Mouse (Mus musculus) heart, postnatal 10 days (tissue): ENCODE results near the gene Wfdc3. TPM values are rescaled to one million over a fixed set of nuclear protein-coding genes. Genes with fewer than 3 reads are reported as not detected.

Experiments
- DNase-seq, 2 experiments: peaks; one replicate each; pipeline ENCODE4 v3.0.0; 2021
- intact Hi-C: fragments of 180-260 bp; cut with DNase I; formaldehyde crosslinking; loops from one replicate; pipeline ENCODE4 v1.15.1; 2025
- total RNA-seq, 2 experiments: library from RNA; stranded (reverse); gene quantifications; 2 replicates each; pipeline ENCODE4 v1.2.3; 2021

Gene Wfdc3
- total RNA-seq, 2 experiments from 2014 or later: 0.17 to 0.40 TPM

- intact Hi-C loops: no loop called here
- DNase-seq: no peak
Measured at GRCm38 (mm10) chr2:164777246-164778014, 31.7 kb upstream of the Wfdc3 start.

GRCm38 (mm10) chr2:164776801-164777200, 31.1 kb upstream of the Wfdc3 start:
- no peak for DNase-seq
- intact Hi-C loops: no loop called here

- DNase-seq: no peak
- intact Hi-C loops: no loop called here
Measured at GRCm38 (mm10) chr2:164776130-164776529, 30.4 kb upstream of the Wfdc3 start.

GRCm38 (mm10) chr2:164773989-164774364, 28.2 kb upstream of the Wfdc3 start:
- intact Hi-C loops: no loop called here
- no peak for DNase-seq

- intact Hi-C loops: no loop called here
- DNase-seq: no peak
Measured at GRCm38 (mm10) chr2:164773229-164773988, 27.7 kb upstream of the Wfdc3 start.

GRCm38 (mm10) chr2:164771123-164771522, 25.4 kb upstream of the Wfdc3 start:
- intact Hi-C loops: no loop called here
- DNase-seq: no peak

GRCm38 (mm10) chr2:164770279-164770678, 24.5 kb upstream of the Wfdc3 start:
- intact Hi-C loops: no loop called here

GRCm38 (mm10) chr2:164769258-164770037, 23.7 kb upstream of the Wfdc3 start, which contains the start of gene Ube2c:
Ube2c (plus strand) TSS chr2:164769898.
- DNase-seq: peak; percentile 99 to 100
- intact Hi-C loops: no loop called here

More at GRCm38 (mm10) chr2:164770279-164770678, 24.5 kb upstream of the Wfdc3 start:
- no peak for DNase-seq

GRCm38 (mm10) chr2:164767812-164768540, 22.2 kb upstream of the Wfdc3 start:
- DNase-seq: no peak
- intact Hi-C loops: loop anchor here (2.0 kb wide), 1 partner anchor 21 kb away; no protein-coding TSS in a partner anchor

- no peak for DNase-seq
Measured at GRCm38 (mm10) chr2:164765841-164766240, 20.1 kb upstream of the Wfdc3 start.

GRCm38 (mm10) chr2:164762593-164762992, 16.9 kb upstream of the Wfdc3 start:
- no peak for DNase-seq
- intact Hi-C loops: no loop called here

More at GRCm38 (mm10) chr2:164765841-164766240, 20.1 kb upstream of the Wfdc3 start:
- intact Hi-C loops: loop anchor here (2.0 kb wide), 1 partner anchor 19 kb away; no protein-coding TSS in a partner anchor

GRCm38 (mm10) chr2:164761971-164762370, 16.2 kb upstream of the Wfdc3 start:
- DNase-seq: no peak
- intact Hi-C loops: no loop called here

GRCm38 (mm10) chr2:164761502-164761901, 15.8 kb upstream of the Wfdc3 start:
- intact Hi-C loops: no loop called here
- DNase-seq: no peak

- DNase-seq: no peak
- intact Hi-C loops: no loop called here
Measured at GRCm38 (mm10) chr2:164760059-164760833, 14.5 kb upstream of the Wfdc3 start.

GRCm38 (mm10) chr2:164758692-164759091, 13.0 kb upstream of the Wfdc3 start:
- intact Hi-C loops: no loop called here
- no peak for DNase-seq

GRCm38 (mm10) chr2:164757841-164758240, 12.1 kb upstream of the Wfdc3 start:
- intact Hi-C loops: no loop called here
- DNase-seq: no peak

- intact Hi-C loops: no loop called here
- peak; percentile 53 to 63 for DNase-seq
Measured at GRCm38 (mm10) chr2:164754800-164755199, 9.1 kb upstream of the Wfdc3 start.

- intact Hi-C loops: no loop called here
- no peak for DNase-seq
Measured at GRCm38 (mm10) chr2:164754105-164754504, 8.4 kb upstream of the Wfdc3 start.

GRCm38 (mm10) chr2:164752454-164752853, 6.7 kb upstream of the Wfdc3 start:
- DNase-seq: no peak
- intact Hi-C loops: no loop called here
